17 mouse cellular contexts compared by ENCODE assay signal in genomic region chr5:26355156-26355555, GRCm38 (mm10).
A peak's percentile ranks its signal among the peaks of the same experiment; 100 is the strongest.
DNase-seq lines count a peak whose midpoint lies in the region.
"Had no signal": no experiment of that assay in that cellular context is flagged by ENCODE, and none has a peak within 500 bp of the region (broad histone marks: within the 10 kb centered on the region; RNA-seq: fewer than 3 reads in every experiment).

No protein-coding gene starts in this region.

- intact Hi-C loops in heart, postnatal 36 days (cut with DNase I) = no loop called here
- intact Hi-C loops in left cerebral cortex, postnatal 4 days (cut with DNase I) = no loop called here
- intact Hi-C loops in left cerebral cortex, postnatal 25 days (cut with DNase I) = no loop called here

- DNase-seq in cerebellum, postnatal 10 days = peak; percentile 52 to 70
- DNase-seq in cerebellum, adult 9-10 months = no peak
- DNase-seq in cerebellum, postnatal 14 days = peak; percentile 28
- DNase-seq in cerebellum, adult 9-11 months = no peak
- peak; percentile 25 for DNase-seq in heart, adult 11 months
- no peak for DNase-seq in heart, postnatal 36 days
- peak; percentile 39 for DNase-seq in left cerebral cortex, postnatal 4 days
- DNase-seq in left cerebral cortex, postnatal 25 days (ENCODE audit: low spot score in 2 of 2) = no peak
- DNase-seq: adrenal gland, adult 2 months; adrenal gland, adult 8-10 months; adrenal gland, postnatal 10 days; adrenal gland, postnatal 14 days; adrenal gland, postnatal 25 days; adrenal gland, postnatal 36 days; B cell, adult 2 months; cerebellum, adult 11 months; cerebellum, adult 11-12 months had no signal

Comparison
In these comparisons a context has a peak if more than half of its experiments do, and no peak if none do; other contexts are left out.
1. DNase-seq: peak in cerebellum, postnatal 10 days (2 of 2), cerebellum, postnatal 14 days (2 of 2), heart, adult 11 months (single experiment) and left cerebral cortex, postnatal 4 days (single experiment); none in cerebellum, adult 9-10 months (single experiment), cerebellum, adult 9-11 months (single experiment), heart, postnatal 36 days (0 of 2) and left cerebral cortex, postnatal 25 days (0 of 2).